Mouse (Mus musculus) heart, adult 9 months (tissue): ENCODE data around the gene Zfp981.
"Not testable (repeated sequence)": the region's sequence is repeated elsewhere in the genome, so short reads cannot be mapped to it uniquely, and the experiment has no call there.

Experiments
- DNase-seq, 2 experiments: peaks; one replicate each; pipeline ENCODE4 v3.0.0; 2022; ENCODE audit warnings: low spot score in 2 of 2

Zfp981 gene

GRCm38 (mm10) chr4:146501727-146502126 lies at the start of gene Zfp981:
Gene Zfp981, plus strand, starts transcription at chr4:146502027.
- not testable (repeated sequence) for DNase-seq

GRCm38 (mm10) chr4:146452576-146452975 lies 49.3 kb upstream of the Zfp981 start:
- not testable (repeated sequence) for DNase-seq

GRCm38 (mm10) chr4:146454170-146454569 lies 47.7 kb upstream of the Zfp981 start:
- DNase-seq: not testable (repeated sequence)

GRCm38 (mm10) chr4:146454896-146455295 lies 46.9 kb upstream of the Zfp981 start:
- DNase-seq: no peak

- DNase-seq: no peak
These were observed 46.5 kb upstream of the Zfp981 start for GRCm38 (mm10) chr4:146455321-146455721.

GRCm38 (mm10) chr4:146456061-146456726 lies 45.6 kb upstream of the Zfp981 start:
- no peak for DNase-seq

GRCm38 (mm10) chr4:146457126-146457525 lies 44.7 kb upstream of the Zfp981 start:
- no peak for DNase-seq

- no peak for DNase-seq
These were observed 44.1 kb upstream of the Zfp981 start for GRCm38 (mm10) chr4:146457720-146458119.

- not testable (repeated sequence) for DNase-seq
These were observed 42.0 kb upstream of the Zfp981 start for GRCm38 (mm10) chr4:146459822-146460221.

GRCm38 (mm10) chr4:146460685-146461084 lies 41.1 kb upstream of the Zfp981 start:
- DNase-seq: not testable (repeated sequence)

- not testable (repeated sequence) for DNase-seq
These were observed 38.0 kb upstream of the Zfp981 start for GRCm38 (mm10) chr4:146463649-146464351.

- DNase-seq: not testable (repeated sequence)
These were observed 31.8 kb upstream of the Zfp981 start for GRCm38 (mm10) chr4:146469984-146470383.

- not testable (repeated sequence) for DNase-seq
These were observed 27.6 kb upstream of the Zfp981 start for GRCm38 (mm10) chr4:146474181-146474580.

- not testable (repeated sequence) for DNase-seq
These were observed 26.8 kb upstream of the Zfp981 start for GRCm38 (mm10) chr4:146474716-146475676.

- DNase-seq: not testable (repeated sequence)
These were observed 25.6 kb upstream of the Zfp981 start for GRCm38 (mm10) chr4:146476260-146476659.

- not testable (repeated sequence) for DNase-seq
These were observed 24.9 kb upstream of the Zfp981 start for GRCm38 (mm10) chr4:146476959-146477358.

GRCm38 (mm10) chr4:146480376-146481096 lies 21.3 kb upstream of the Zfp981 start:
- not testable (repeated sequence) for DNase-seq

- not testable (repeated sequence) for DNase-seq
These were observed 19.3 kb upstream of the Zfp981 start for GRCm38 (mm10) chr4:146482546-146482945.

- not testable (repeated sequence) for DNase-seq
These were observed 18.1 kb upstream of the Zfp981 start for GRCm38 (mm10) chr4:146483571-146484280.

GRCm38 (mm10) chr4:146484676-146485075 lies 17.2 kb upstream of the Zfp981 start:
- DNase-seq: not testable (repeated sequence)
